Mouse (Mus musculus): ENCODE data around the gene Nudt12.

- TF ChIP-seq CTCF (IDR thresholded peaks at IDR 0.05; ENCODE audit: control insufficient read depth, insufficient read depth, insufficient replicate concordance, low read depth, low read length) (no peak), POLR2A (IDR thresholded peaks at IDR 0.05; ENCODE audit: control insufficient read depth, low read depth, low read length) (no peak)
Measured at GRCm38 (mm10) chr17:59024502-59024901, 11.3 kb upstream of the Nudt12 start.

All from testis, adult 2 months (tissue).